Mouse (Mus musculus): ENCODE measurements around the gene Edaradd.

GRCm38 (mm10) chr13:12568597-12569469 lies 48.6 kb upstream of the Edaradd start:
- TF ChIP-seq CTCF (conservative IDR thresholded peaks at IDR 0.05; ENCODE audit: insufficient read depth, insufficient read length, low read depth, low read length), result no peak
- TF ChIP-seq POLR2A (IDR thresholded peaks at IDR 0.05; ENCODE audit: low read depth, low read length), result no peak

Data from kidney, adult 2 months (tissue).